Mouse (Mus musculus) neural tube, embryonic 11.5 days (tissue): ENCODE measurements at regions not wholly inside any gene's neighbourhood (a gene's known extent, or its start where the extent isn't known, plus 50 kb on each side); places are given as distances from the start of the nearest gene placed in this dataset.

Experiments
- ATAC-seq: fragments of 200-750 bp; cut with Nextera tagmentation; 2 replicates; pipeline ENCODE4 v1.8.0; 2017; ENCODE audit warnings: moderate number of reproducible peaks, mild to moderate bottlenecking, moderate TSS enrichment, moderate library complexity; ENCODE audit not compliant: insufficient read depth, low FRiP score, low TSS enrichment
- DNase-seq: peaks from one replicate; pipeline ENCODE4 v3.0.0-alpha.2; 2015; ENCODE audit warnings: low spot score
- H3K27ac ChIP-seq: fragments of 300-500 bp; sonication (generic); 2 replicates; pipeline ENCODE4 v1.5.1; 2014; ENCODE audit warnings: low read depth, mild to moderate bottlenecking, low read length
- H3K27me3 ChIP-seq: fragments of 300-500 bp; sonication (generic); 2 replicates; pipeline ENCODE4 v1.6.1; 2014; ENCODE audit warnings: mild to moderate bottlenecking, low read length, mixed read lengths; ENCODE audit not compliant: control insufficient read depth, insufficient read depth
- H3K36me3 ChIP-seq: fragments of 300-500 bp; sonication (generic); 2 replicates; pipeline ENCODE4 v1.6.1; 2014; ENCODE audit warnings: mild to moderate bottlenecking, low read length, moderate library complexity, mixed read lengths; ENCODE audit not compliant: control insufficient read depth, insufficient read depth
- H3K4me1 ChIP-seq: fragments of 300-500 bp; sonication (generic); 2 replicates; pipeline ENCODE4 v1.6.1; 2014; ENCODE audit warnings: low read length, mixed read lengths; ENCODE audit not compliant: control insufficient read depth, insufficient read depth
- H3K4me2 ChIP-seq: fragments of 300-500 bp; sonication (generic); 2 replicates; pipeline ENCODE4 v1.6.1; 2014; ENCODE audit warnings: low read depth, mild to moderate bottlenecking, moderate library complexity
- H3K4me3 ChIP-seq: fragments of 300-500 bp; sonication (generic); 2 replicates; pipeline ENCODE4 v1.5.1; 2014; ENCODE audit warnings: low read depth, low read length
- H3K9ac ChIP-seq: fragments of 300-500 bp; sonication (generic); 2 replicates; pipeline ENCODE4 v1.6.1; 2014; ENCODE audit warnings: mild to moderate bottlenecking, low read length
- H3K9me3 ChIP-seq: fragments of 300-500 bp; sonication (generic); 2 replicates; pipeline ENCODE4 v1.6.1; 2016; ENCODE audit warnings: low read length; ENCODE audit not compliant: control insufficient read depth
- WGBS: fragments of 180-500 bp; shearing (Covaris S2); extraction: QIAGEN DNeasy Blood & Tissue Kit; methylation state at CpG from one replicate; pipeline ENCODE4 v1.1.7; 2014; 5-methylcytosine and 5-hydroxymethylcytosine counted together

GRCm38 (mm10) chr2:144189756-144190155 is 80.7 kb upstream of the Mgme1 start:
- no peak overlapping the region for H3K27ac ChIP-seq
- no peak overlapping the region for H3K4me3 ChIP-seq
- H3K4me1 ChIP-seq = no peaks in the 10 kb centered on the region
- no peaks in the 10 kb centered on the region for H3K9me3 ChIP-seq
- H3K9ac ChIP-seq = no peak overlapping the region
- ATAC-seq (no peak), DNase-seq (no peak)
- 83% methylated on average over 7 of the region's 7 CpGs for WGBS
- no peaks in the 10 kb centered on the region for H3K36me3 ChIP-seq
- no peaks in the 10 kb centered on the region for H3K27me3 ChIP-seq
- no peak overlapping the region for H3K4me2 ChIP-seq

- Histone ChIP-seq H3K27ac (no peak overlapping the region), H3K9me3 (no peaks in the 10 kb centered on the region), H3K27me3 (no peaks in the 10 kb centered on the region), H3K36me3 (no peaks in the 10 kb centered on the region), H3K9ac (no peak overlapping the region), H3K4me2 (no peak overlapping the region), H3K4me3 (no peak overlapping the region), H3K4me1 (no peaks in the 10 kb centered on the region)
- 67% methylated on average over 9 of the region's 9 CpGs for WGBS
- no peak for DNase-seq
- ATAC-seq = no peak
These were observed 79.4 kb upstream of the Mgme1 start for GRCm38 (mm10) chr2:144191018-144191417.

- no peak overlapping the region for H3K27ac ChIP-seq
- no peak for DNase-seq
- H3K4me3 ChIP-seq = no peak overlapping the region
- no peaks in the 10 kb centered on the region for H3K4me1 ChIP-seq
- ATAC-seq = no peak
- no peaks in the 10 kb centered on the region for H3K27me3 ChIP-seq
- H3K9ac ChIP-seq = no peak overlapping the region
- no peak overlapping the region for H3K4me2 ChIP-seq
- H3K9me3 ChIP-seq = no peaks in the 10 kb centered on the region
- no peaks in the 10 kb centered on the region for H3K36me3 ChIP-seq
- WGBS = 84% methylated on average over 4 of the region's 4 CpGs
These were observed 78.8 kb upstream of the Mgme1 start for GRCm38 (mm10) chr2:144191707-144192106.

GRCm38 (mm10) chr2:144192428-144192827 is 78.0 kb upstream of the Mgme1 start:
- ATAC-seq = no peak
- WGBS = 73% methylated on average over 8 of the region's 8 CpGs
- DNase-seq = no peak

GRCm38 (mm10) chr2:144195851-144196250 is 74.6 kb upstream of the Mgme1 start:
- WGBS = 64% methylated on average over 14 of the region's 14 CpGs
- Histone ChIP-seq H3K4me2 (no peak overlapping the region), H3K27me3 (no peaks in the 10 kb centered on the region), H3K27ac (no peak overlapping the region), H3K9me3 (no peaks in the 10 kb centered on the region), H3K4me3 (no peak overlapping the region), H3K36me3 (no peaks in the 10 kb centered on the region), H3K4me1 (no peaks in the 10 kb centered on the region), H3K9ac (no peak overlapping the region)
- DNase-seq = no peak
- no peak for ATAC-seq

More at GRCm38 (mm10) chr2:144192428-144192827, 78.0 kb upstream of the Mgme1 start:
- Histone ChIP-seq H3K9ac (no peak overlapping the region), H3K36me3 (no peaks in the 10 kb centered on the region), H3K4me2 (no peak overlapping the region), H3K9me3 (no peaks in the 10 kb centered on the region), H3K27me3 (no peaks in the 10 kb centered on the region), H3K4me1 (no peaks in the 10 kb centered on the region), H3K4me3 (no peak overlapping the region), H3K27ac (no peak overlapping the region)

- WGBS = 82% methylated on average over 2 of the region's 2 CpGs
- Histone ChIP-seq H3K27ac (no peak overlapping the region), H3K36me3 (no peaks in the 10 kb centered on the region), H3K27me3 (no peaks in the 10 kb centered on the region), H3K9me3 (no peaks in the 10 kb centered on the region), H3K4me3 (no peak overlapping the region), H3K4me1 (no peaks in the 10 kb centered on the region), H3K9ac (no peak overlapping the region), H3K4me2 (no peak overlapping the region)
- ATAC-seq (no peak), DNase-seq (peak; percentile 46)
These were observed 73.3 kb upstream of the Mgme1 start for GRCm38 (mm10) chr2:144197139-144197538.

- no peaks in the 10 kb centered on the region for H3K4me1 ChIP-seq
- no peak overlapping the region for H3K4me3 ChIP-seq
- H3K9me3 ChIP-seq = no peaks in the 10 kb centered on the region
- no peak for ATAC-seq
- no peaks in the 10 kb centered on the region for H3K36me3 ChIP-seq
- no peak for DNase-seq
- 78% methylated on average over 13 of the region's 13 CpGs for WGBS
- no peak overlapping the region for H3K4me2 ChIP-seq
- H3K27ac ChIP-seq = no peak overlapping the region
- no peaks in the 10 kb centered on the region for H3K27me3 ChIP-seq
- H3K9ac ChIP-seq = no peak overlapping the region
These were observed 72.0 kb upstream of the Mgme1 start for GRCm38 (mm10) chr2:144198326-144199051.
